Mouse (Mus musculus): ENCODE measurements around the gene Commd8. TPM values are rescaled to one million over a fixed set of nuclear protein-coding genes. Genes with fewer than 3 reads are reported as not detected.

The Commd8 gene
- polyA plus RNA-seq (2015; fragmentation: Nextera tagmentation; extraction: Ambion mirVana) = 122 and 130 TPM in 2 replicates

- peak within 1 kb of the TSS; percentile 76 for H3K4me2 ChIP-seq
- H3K9ac ChIP-seq = peak within 1 kb of the TSS; percentile 59; the same call in 1 of the 2 replicates
- H3K36me3 ChIP-seq = 0 out of 2 replicates have a peak, but pooled peaks cover 3% of the 10 kb centered on the region
- H3K27ac ChIP-seq = peak within 1 kb of the TSS; percentile 73
- H3K9me3 ChIP-seq = no peaks in the 10 kb centered on the region
- H3K27me3 ChIP-seq (replicated peaks) = no peaks in the 10 kb centered on the region
- H3K4me3 ChIP-seq (replicated peaks) = peak within 1 kb of the TSS; percentile 86
- H3K4me1 ChIP-seq = peaks cover 14% of the 10 kb centered on the region; the same call in 1 of the 2 replicates
- under 1% methylated on average over 38 of the region's 38 CpGs for WGBS
- ATAC-seq (ENCODE audit: insufficient read depth, low FRiP score, low read depth) = peak; percentile 92
These were observed at the start of gene Commd8 for GRCm38 (mm10) chr5:72167594-72168284. Gene Commd8, minus strand, starts transcription at chr5:72168189.

GRCm38 (mm10) chr5:72211741-72212140, 43.8 kb upstream of the Commd8 start:
- no peak overlapping the region for H3K4me3 ChIP-seq (replicated peaks)
- no peaks in the 10 kb centered on the region for H3K9me3 ChIP-seq
- no peak overlapping the region for H3K9ac ChIP-seq
- H3K27me3 ChIP-seq (replicated peaks) = no peaks in the 10 kb centered on the region
- H3K4me2 ChIP-seq = peak overlapping the region; percentile 27; the same call in 1 of the 2 replicates
- 0 out of 2 replicates have a peak, but pooled peaks cover 7% of the 10 kb centered on the region for H3K4me1 ChIP-seq
- no peak for ATAC-seq (ENCODE audit: insufficient read depth, low FRiP score, low read depth)
- 59% methylated on average over 18 of the region's 18 CpGs for whole genome bisulfite sequencing
- H3K27ac ChIP-seq = no peak overlapping the region
- H3K36me3 ChIP-seq = no peaks in the 10 kb centered on the region

- H3K27ac ChIP-seq = no peak overlapping the region
- no peak for ATAC-seq (ENCODE audit: insufficient read depth, low FRiP score, low read depth)
- H3K9ac ChIP-seq = no peak overlapping the region
- 84% methylated on average over 5 of the region's 5 CpGs for WGBS
- H3K4me3 ChIP-seq (replicated peaks) = no peak overlapping the region
- 0 out of 2 replicates have a peak, but pooled peaks cover 7% of the 10 kb centered on the region for H3K4me1 ChIP-seq
- H3K4me2 ChIP-seq = no peak overlapping the region
- H3K36me3 ChIP-seq = no peaks in the 10 kb centered on the region
- no peaks in the 10 kb centered on the region for H3K9me3 ChIP-seq
- H3K27me3 ChIP-seq (replicated peaks) = no peaks in the 10 kb centered on the region
These were observed 42.8 kb upstream of the Commd8 start for GRCm38 (mm10) chr5:72210812-72211139.

GRCm38 (mm10) chr5:72210123-72210811, 42.3 kb upstream of the Commd8 start:
- ATAC-seq (ENCODE audit: insufficient read depth, low FRiP score, low read depth) = no peak

GRCm38 (mm10) chr5:72208515-72208914, 40.5 kb upstream of the Commd8 start:
- H3K4me2 ChIP-seq = no peak overlapping the region
- ATAC-seq (ENCODE audit: insufficient read depth, low FRiP score, low read depth) = no peak
- H3K9ac ChIP-seq = no peak overlapping the region
- no peaks in the 10 kb centered on the region for H3K27me3 ChIP-seq (replicated peaks)
- H3K36me3 ChIP-seq = no peaks in the 10 kb centered on the region
- no peak overlapping the region for H3K27ac ChIP-seq
- no peak overlapping the region for H3K4me3 ChIP-seq (replicated peaks)
- peaks cover 7% of the 10 kb centered on the region; the same call in 1 of the 2 replicates for H3K4me1 ChIP-seq
- 62% methylated on average over 1 of the region's 1 CpGs for WGBS
- no peaks in the 10 kb centered on the region for H3K9me3 ChIP-seq

More at GRCm38 (mm10) chr5:72210123-72210811, 42.3 kb upstream of the Commd8 start:
- H3K4me1 ChIP-seq = 0 out of 2 replicates have a peak, but pooled peaks cover 7% of the 10 kb centered on the region
- H3K9ac ChIP-seq = no peak overlapping the region
- no peaks in the 10 kb centered on the region for H3K27me3 ChIP-seq (replicated peaks)
- WGBS = 74% methylated on average over 13 of the region's 13 CpGs
- no peak overlapping the region for H3K4me2 ChIP-seq
- no peak overlapping the region for H3K4me3 ChIP-seq (replicated peaks)
- H3K9me3 ChIP-seq = no peaks in the 10 kb centered on the region
- no peak overlapping the region for H3K27ac ChIP-seq
- no peaks in the 10 kb centered on the region for H3K36me3 ChIP-seq

- 85% methylated on average over 5 of the region's 5 CpGs for WGBS
- no peak overlapping the region for H3K4me2 ChIP-seq
- no peak overlapping the region for H3K27ac ChIP-seq
- ATAC-seq (ENCODE audit: insufficient read depth, low FRiP score, low read depth) = no peak
- H3K9ac ChIP-seq = no peak overlapping the region
- H3K27me3 ChIP-seq (replicated peaks) = no peaks in the 10 kb centered on the region
- H3K36me3 ChIP-seq = no peaks in the 10 kb centered on the region
- peaks cover 7% of the 10 kb centered on the region; the same call in 1 of the 2 replicates for H3K4me1 ChIP-seq
- H3K9me3 ChIP-seq = no peaks in the 10 kb centered on the region
- no peak overlapping the region for H3K4me3 ChIP-seq (replicated peaks)
These were observed 37.3 kb upstream of the Commd8 start for GRCm38 (mm10) chr5:72205271-72205670.

- Histone ChIP-seq H3K36me3 (no peaks in the 10 kb centered on the region), H3K4me2 (peak overlapping the region; percentile 74), H3K27me3 (replicated peaks) (no peaks in the 10 kb centered on the region), H3K27ac (no peak overlapping the region), H3K9me3 (no peaks in the 10 kb centered on the region), H3K9ac (no peak overlapping the region), H3K4me1 (peaks cover 7% of the 10 kb centered on the region; the same call in 1 of the 2 replicates), H3K4me3 (replicated peaks) (no peak overlapping the region; the same call in 1 of the 2 replicates)
- no peak for ATAC-seq (ENCODE audit: insufficient read depth, low FRiP score, low read depth)
- WGBS = 61% methylated on average over 2 of the region's 2 CpGs
These were observed 36.5 kb upstream of the Commd8 start for GRCm38 (mm10) chr5:72204507-72204906.

- peak overlapping the region; percentile 42; the same call in 1 of the 2 replicates for H3K9ac ChIP-seq
- H3K27ac ChIP-seq = peak overlapping the region; percentile 38; the same call in 1 of the 2 replicates
- H3K4me2 ChIP-seq = peak overlapping the region; percentile 74
- no peaks in the 10 kb centered on the region for H3K36me3 ChIP-seq
- H3K4me1 ChIP-seq = peaks cover 7% of the 10 kb centered on the region; the same call in 1 of the 2 replicates
- no peaks in the 10 kb centered on the region for H3K9me3 ChIP-seq
- no peak for ATAC-seq (ENCODE audit: insufficient read depth, low FRiP score, low read depth)
- H3K27me3 ChIP-seq (replicated peaks) = no peaks in the 10 kb centered on the region
- peak overlapping the region; percentile 59 for H3K4me3 ChIP-seq (replicated peaks)
- WGBS = 8% methylated on average over 10 of the region's 10 CpGs
These were observed 35.7 kb upstream of the Commd8 start for GRCm38 (mm10) chr5:72203734-72204073.

GRCm38 (mm10) chr5:72203028-72203733, 35.2 kb upstream of the Commd8 start:
- no peaks in the 10 kb centered on the region for H3K27me3 ChIP-seq (replicated peaks)

GRCm38 (mm10) chr5:72202016-72202415, 34.0 kb upstream of the Commd8 start:
- Histone ChIP-seq H3K36me3 (no peaks in the 10 kb centered on the region), H3K27me3 (replicated peaks) (no peaks in the 10 kb centered on the region), H3K9me3 (no peaks in the 10 kb centered on the region), H3K27ac (no peak overlapping the region), H3K4me2 (no peak overlapping the region), H3K4me3 (replicated peaks) (no peak overlapping the region), H3K4me1 (no peaks in the 10 kb centered on the region; the same call in 1 of the 2 replicates), H3K9ac (no peak overlapping the region)
- no peak for ATAC-seq (ENCODE audit: insufficient read depth, low FRiP score, low read depth)
- WGBS = 55% methylated on average over 10 of the region's 10 CpGs

More at GRCm38 (mm10) chr5:72203028-72203733, 35.2 kb upstream of the Commd8 start:
- no peaks in the 10 kb centered on the region for H3K9me3 ChIP-seq
- peaks cover 4% of the 10 kb centered on the region; the same call in 1 of the 2 replicates for H3K4me1 ChIP-seq
- H3K9ac ChIP-seq = peak overlapping the region; percentile 42; the same call in 1 of the 2 replicates
- no peaks in the 10 kb centered on the region for H3K36me3 ChIP-seq
- under 1% methylated on average over 32 of the region's 32 CpGs for WGBS
- peak; percentile 99 for ATAC-seq (ENCODE audit: insufficient read depth, low FRiP score, low read depth)
- H3K4me3 ChIP-seq (replicated peaks) = peak overlapping the region; percentile 59
- peak overlapping the region; percentile 74 for H3K4me2 ChIP-seq
- peak overlapping the region; percentile 38; the same call in 1 of the 2 replicates for H3K27ac ChIP-seq

- Histone ChIP-seq H3K27me3 (replicated peaks) (no peaks in the 10 kb centered on the region), H3K4me1 (no peaks in the 10 kb centered on the region; the same call in 1 of the 2 replicates), H3K4me2 (no peak overlapping the region), H3K36me3 (no peaks in the 10 kb centered on the region), H3K9me3 (no peaks in the 10 kb centered on the region), H3K9ac (no peak overlapping the region), H3K4me3 (replicated peaks) (no peak overlapping the region), H3K27ac (no peak overlapping the region)
- no peak for ATAC-seq (ENCODE audit: insufficient read depth, low FRiP score, low read depth)
- 43% methylated on average over 7 of the region's 7 CpGs for WGBS
These were observed 33.6 kb upstream of the Commd8 start for GRCm38 (mm10) chr5:72201600-72201999.

All from stomach, embryonic 15.5 days (tissue).